Mouse (Mus musculus): Measurements from ENCODE around the gene Tgfbr1. TPM values are rescaled to one million over a fixed set of nuclear protein-coding genes. Genes with fewer than 3 reads are reported as not detected.

Tgfbr1 gene
- total and polyA plus RNA-seq, 3 experiments: 4.3 to 4.5 TPM; not detected in 1

- Histone ChIP-seq H3K36me3 (ENCODE audit: control insufficient read depth in 1 of 2, insufficient read depth in 2 of 2, low read length in 2 of 2) (no peaks in the 10 kb centered on the region), H3K27ac (ENCODE audit: control insufficient read depth, low read depth, low read length) (no peak overlapping the region), H3K79me2 (ENCODE audit: control insufficient read depth, insufficient read depth, low read length, poor library complexity) (no peaks in the 10 kb centered on the region), H3K9me3 (replicated peaks; ENCODE audit: insufficient read depth, low read length) (no peaks in the 10 kb centered on the region), H3K4me3 (ENCODE audit: control insufficient read depth in 1 of 2, insufficient read depth in 1 of 2, low read depth in 2 of 2, low read length in 2 of 2) (no peak overlapping the region), H3K9ac (ENCODE audit: control insufficient read depth, low read depth, low read length, poor library complexity, severe bottlenecking) (no peak overlapping the region), H3K27me3 (ENCODE audit: control insufficient read depth in 1 of 2, insufficient read depth in 2 of 2, low read length in 2 of 2) (peaks cover 11 to 21% of the 10 kb centered on the region in 2 experiments), H3K4me1 (ENCODE audit: control insufficient read depth in 1 of 2, insufficient read depth in 2 of 2, low read length in 2 of 2) (no peaks in the 10 kb centered on the region)
- DNase-seq (ENCODE audit: low read depth, low spot score): no peak
- TF ChIP-seq NRF1 (IDR thresholded peaks at IDR 0.05; ENCODE audit: insufficient read depth, low read depth, low read length, poor library complexity, severe bottlenecking) (no peak), MAZ (IDR thresholded peaks at IDR 0.05; ENCODE audit: low read depth, low read length) (no peak), TAL1 (IDR thresholded peaks at IDR 0.05; ENCODE audit: low read length) (no peak), CHD2 (IDR thresholded peaks at IDR 0.05; ENCODE audit: low read length) (no peak), RCOR1 (IDR thresholded peaks at IDR 0.05; ENCODE audit: low read depth, low read length) (no peak), MAFK (IDR thresholded peaks at IDR 0.05; ENCODE audit: borderline replicate concordance, low read depth, low read length) (no peak), MYC (IDR thresholded peaks at IDR 0.05; ENCODE audit: low read depth, low read length) (no peak), EP300 (IDR thresholded peaks at IDR 0.05; ENCODE audit: low read depth in 1 of 2, low read length in 2 of 2) (no peak), POLR2AphosphoS2 (IDR thresholded peaks at IDR 0.05; ENCODE audit: low read length) (no peak), CTCF (IDR thresholded peaks at IDR 0.05 in 2 of 3, conservative IDR thresholded peaks at IDR 0.05 in 1 of 3; ENCODE audit: control insufficient read depth in 1 of 3, insufficient read depth in 1 of 3, low read depth in 2 of 3, low read length in 3 of 3, poor library complexity in 1 of 3, severe bottlenecking in 1 of 3) (no peak), ZKSCAN1 (IDR thresholded peaks at IDR 0.05; ENCODE audit: low read depth, low read length) (no peak), RAD21 (IDR thresholded peaks at IDR 0.05; ENCODE audit: low read depth, low read length) (no peak), E2F4 (IDR thresholded peaks at IDR 0.05; ENCODE audit: borderline replicate concordance, low read depth, low read length) (no peak), TCF12 (IDR thresholded peaks at IDR 0.05; ENCODE audit: low read depth, low read length) (no peak), KAT2A (conservative IDR thresholded peaks at IDR 0.05; ENCODE audit: low read depth, low read length) (no peak), USF2 (IDR thresholded peaks at IDR 0.05; ENCODE audit: borderline replicate concordance in 1 of 2, insufficient read depth in 1 of 2, low read depth in 1 of 2, low read length in 2 of 2) (no peak), TBP (IDR thresholded peaks at IDR 0.05; ENCODE audit: low read depth, low read length) (no peak), POLR2AphosphoS5 (IDR thresholded peaks at IDR 0.05; ENCODE audit: borderline replicate concordance, low read depth, low read length) (no peak), MYB (IDR thresholded peaks at IDR 0.05; ENCODE audit: low read depth, low read length) (no peak), NELFE (IDR thresholded peaks at IDR 0.05; ENCODE audit: low read depth, low read length) (no peak)
These were observed 19.5 kb upstream of the Tgfbr1 start for GRCm38 (mm10) chr4:47333541-47333940.

DNA sequence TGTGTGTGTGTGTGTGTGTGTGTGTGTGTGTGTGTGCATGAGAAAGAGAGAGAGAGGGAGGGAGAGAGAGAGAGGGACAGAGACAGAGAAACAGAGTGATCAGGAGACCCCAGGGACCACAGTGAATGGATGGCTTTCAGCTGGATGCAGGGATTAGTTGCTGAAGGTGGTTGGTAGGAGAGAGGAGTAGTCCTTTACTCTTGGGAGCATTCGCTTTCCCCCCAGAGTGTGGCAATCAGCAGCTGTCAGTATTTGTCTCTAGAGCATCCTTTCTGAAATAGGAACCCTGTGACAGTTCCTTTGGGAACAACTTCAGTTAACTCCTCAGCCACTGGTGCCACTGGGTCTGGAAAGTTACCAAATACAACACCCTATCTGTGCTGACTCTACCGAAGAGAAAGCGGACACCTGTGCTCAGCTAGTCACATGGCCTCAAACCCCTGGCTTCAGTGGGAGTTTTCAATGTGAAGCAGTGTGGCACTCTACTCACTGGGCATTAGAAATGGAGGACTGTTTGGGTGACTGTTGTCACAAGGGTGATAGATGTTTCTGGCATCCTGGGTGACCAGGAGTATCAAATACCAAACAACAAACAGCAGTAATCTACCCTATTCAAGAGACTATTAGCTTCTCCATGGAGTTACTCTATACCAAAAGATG is 16.0 kb upstream of the Tgfbr1 start:
- no peak overlapping the region for H3K27ac ChIP-seq (ENCODE audit: control insufficient read depth, low read depth, low read length)
- no peaks in the 10 kb centered on the region for H3K4me1 ChIP-seq (ENCODE audit: control insufficient read depth in 1 of 2, insufficient read depth in 2 of 2, low read length in 2 of 2)
- H3K27me3 ChIP-seq (ENCODE audit: control insufficient read depth in 1 of 2, insufficient read depth in 2 of 2, low read length in 2 of 2): peaks cover 8 to 11% of the 10 kb centered on the region in 2 experiments
- no peaks in the 10 kb centered on the region for H3K9me3 ChIP-seq (replicated peaks; ENCODE audit: insufficient read depth, low read length)
- TF ChIP-seq KAT2A (conservative IDR thresholded peaks at IDR 0.05; ENCODE audit: low read depth, low read length): no peak
- no peak for TF ChIP-seq POLR2AphosphoS2 (IDR thresholded peaks at IDR 0.05; ENCODE audit: low read length)
- no peak for TF ChIP-seq E2F4 (IDR thresholded peaks at IDR 0.05; ENCODE audit: borderline replicate concordance, low read depth, low read length)
- no peak for TF ChIP-seq ELF1 (IDR thresholded peaks at IDR 0.05; ENCODE audit: low read depth, low read length)
- TF ChIP-seq MYB (IDR thresholded peaks at IDR 0.05; ENCODE audit: low read depth, low read length): no peak
- TF ChIP-seq BHLHE40 (IDR thresholded peaks at IDR 0.05; ENCODE audit: borderline replicate concordance, low read depth, low read length): no peak
- no peak for TF ChIP-seq ETS1 (IDR thresholded peaks at IDR 0.05; ENCODE audit: low read depth, low read length)
- TF ChIP-seq POLR2A (IDR thresholded peaks at IDR 0.05; ENCODE audit: control insufficient read depth in 1 of 2, insufficient read depth in 1 of 2, low read depth in 1 of 2, low read length in 2 of 2, poor library complexity in 1 of 2): no peak
- TF ChIP-seq MEF2A (IDR thresholded peaks at IDR 0.05; ENCODE audit: extremely low read depth, insufficient replicate concordance, low read depth, low read length, poor library complexity, severe bottlenecking): no peak
- no peak for TF ChIP-seq ZKSCAN1 (IDR thresholded peaks at IDR 0.05; ENCODE audit: low read depth, low read length)
- no peak for TF ChIP-seq MXI1 (IDR thresholded peaks at IDR 0.05; ENCODE audit: low read depth, low read length)
- TF ChIP-seq USF1 (IDR thresholded peaks at IDR 0.05; ENCODE audit: low read depth, low read length): no peak
- no peak for TF ChIP-seq ZC3H11A (IDR thresholded peaks at IDR 0.05; ENCODE audit: low read depth, low read length)
- TF ChIP-seq TBP (IDR thresholded peaks at IDR 0.05; ENCODE audit: low read depth, low read length): no peak
- no peak overlapping the region for H3K4me3 ChIP-seq (ENCODE audit: control insufficient read depth in 1 of 2, insufficient read depth in 1 of 2, low read depth in 2 of 2, low read length in 2 of 2)
- no peak overlapping the region for H3K9ac ChIP-seq (ENCODE audit: control insufficient read depth, low read depth, low read length, poor library complexity, severe bottlenecking)
- H3K36me3 ChIP-seq (ENCODE audit: control insufficient read depth in 1 of 2, insufficient read depth in 2 of 2, low read length in 2 of 2): no peaks in the 10 kb centered on the region
- H3K79me2 ChIP-seq (ENCODE audit: control insufficient read depth, insufficient read depth, low read length, poor library complexity): no peaks in the 10 kb centered on the region
- no peak for DNase-seq (ENCODE audit: low read depth, low spot score)

All from MEL (cell line).